Mouse (Mus musculus) adrenal gland, postnatal 10 days (tissue): ENCODE data around the gene Bcorl1. TPM values are rescaled to one million over a fixed set of nuclear protein-coding genes. Genes with fewer than 3 reads are reported as not detected.
A peak's percentile ranks its signal among the peaks of the same experiment; 100 is the strongest.

Source experiments
- DNase-seq: peaks from one replicate; pipeline ENCODE4 v3.0.0; 2021; ENCODE audit warnings: mixed read lengths
- long read RNA-seq, 2 experiments: library from polyadenylated mRNA; stranded (forward); transcript quantifications; one replicate each; pipeline ENCODE4 v2.0.0; 2021
- total RNA-seq, 2 experiments: library from RNA; stranded (reverse); gene quantifications; 2 replicates each; pipeline ENCODE4 v1.2.3; 2021

The Bcorl1 gene
- total RNA-seq: 10 to 100 TPM in 1 of 2 experiments, 1 to 10 TPM in 1; 9.9 to 12.6 TPM
- long read RNA-seq, experiment 1, partial matches to known transcripts: 1 of 4 reads
- long read RNA-seq, experiment 1, other reads (novel, unspliced or antisense): 3 of 4 reads
- long read RNA-seq, experiment 2: 0 reads

DNA sequence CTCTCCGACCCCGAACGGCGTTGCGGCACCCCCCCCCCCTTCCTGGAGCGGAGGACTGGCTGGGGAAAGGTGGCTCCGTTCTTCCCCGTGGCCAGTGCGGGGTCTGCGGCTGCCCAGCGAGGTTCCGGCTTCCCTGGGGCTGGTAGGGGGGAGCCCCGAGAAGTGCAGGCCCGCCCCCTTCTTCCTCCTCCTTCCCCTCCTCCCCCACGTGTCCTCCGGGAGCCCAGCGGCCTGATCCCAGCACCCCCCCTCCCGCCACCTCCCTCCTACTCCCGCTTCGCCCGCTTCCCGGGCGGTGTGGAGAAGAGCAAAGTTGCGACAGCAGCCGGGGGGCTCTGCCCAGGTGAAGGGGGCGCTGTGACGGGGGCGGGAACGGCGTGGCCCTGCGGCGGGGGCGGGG, at the start of gene Bcorl1:
Gene Bcorl1, plus strand, starts transcription at position 218 of the 400 bp plus-strand sequence.
- peak; percentile 71 for DNase-seq

DNA sequence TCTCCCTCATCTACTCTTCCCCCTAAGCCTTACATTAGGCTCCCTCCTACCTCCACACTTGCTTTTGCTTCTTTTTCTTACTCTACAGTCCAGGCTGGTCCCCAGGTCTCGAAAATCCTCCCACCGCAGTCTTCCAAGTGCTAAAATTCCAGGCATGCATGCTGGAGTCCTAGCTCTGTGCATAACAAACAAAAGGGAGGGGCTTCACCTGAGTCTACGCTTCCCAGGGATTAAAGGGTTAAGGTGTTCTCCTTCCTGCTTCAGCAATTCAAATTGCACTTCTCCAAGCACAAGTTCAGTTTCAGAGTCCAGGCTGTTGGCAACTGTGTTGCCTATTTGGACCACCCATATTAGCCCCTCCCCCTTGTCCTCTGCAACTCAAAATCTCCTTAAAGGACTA, 49.7 kb upstream of the Bcorl1 start:
- DNase-seq: no peak

DNA sequence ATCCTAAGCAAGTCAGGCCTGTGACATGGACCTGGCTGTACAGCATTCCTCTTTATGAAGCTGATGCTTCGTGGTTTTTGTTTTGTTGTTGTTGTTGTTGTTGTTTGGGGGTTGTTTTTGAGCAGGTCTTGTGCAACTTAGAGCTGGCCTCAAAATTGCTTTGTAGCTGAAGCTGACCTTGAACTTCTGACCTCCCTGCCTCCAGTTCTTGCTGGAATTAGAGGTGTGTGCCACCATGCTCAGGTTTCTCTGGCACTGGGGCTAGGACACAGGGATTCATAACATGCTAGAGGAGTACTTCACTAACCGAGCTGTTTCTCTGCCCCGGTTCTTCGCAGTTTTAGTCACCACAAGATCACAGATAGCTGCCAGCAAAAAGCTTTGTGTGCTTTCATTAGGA, 35.8 kb upstream of the Bcorl1 start:
- DNase-seq: no peak

DNA sequence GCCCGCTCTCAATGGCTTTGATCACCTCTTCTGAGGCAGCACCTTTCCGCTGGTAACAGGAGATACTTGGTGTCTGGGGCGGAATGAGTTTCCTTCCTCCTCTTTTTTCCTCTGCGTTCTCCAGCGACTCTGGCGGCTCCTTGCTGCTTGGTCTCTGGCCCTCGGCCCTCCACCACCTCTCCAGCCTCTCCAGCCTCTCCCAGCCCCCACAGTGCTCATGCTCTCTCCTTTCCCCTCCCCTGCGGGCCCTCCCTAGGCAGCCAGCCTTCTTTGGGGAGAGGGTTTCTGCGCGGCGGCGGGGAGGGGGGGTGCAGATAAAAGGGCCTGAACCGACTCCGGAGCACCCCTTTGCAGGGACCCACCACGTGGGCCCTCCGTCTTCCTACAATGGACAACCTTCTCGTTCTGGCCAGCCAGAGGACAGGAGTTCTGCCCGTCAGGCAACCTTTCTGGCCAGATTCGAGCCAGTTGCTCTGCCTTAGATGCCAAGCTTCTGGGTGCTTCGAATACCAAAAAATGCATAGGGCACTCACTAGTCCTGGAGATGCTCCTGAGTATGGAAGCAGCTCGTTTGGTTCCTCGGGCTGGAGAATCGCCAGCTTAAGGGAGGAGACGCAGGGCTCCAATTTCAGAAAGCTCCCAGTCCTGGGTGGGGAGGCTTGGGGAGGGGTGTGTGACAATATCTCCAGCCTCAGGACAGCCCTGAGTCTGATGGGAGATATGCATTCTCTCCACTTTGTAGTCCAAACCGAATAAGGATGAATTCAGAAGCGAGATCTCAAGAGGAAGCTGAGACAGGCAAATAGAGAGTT, 30.2 kb upstream of the Bcorl1 start:
- no peak for DNase-seq

DNA sequence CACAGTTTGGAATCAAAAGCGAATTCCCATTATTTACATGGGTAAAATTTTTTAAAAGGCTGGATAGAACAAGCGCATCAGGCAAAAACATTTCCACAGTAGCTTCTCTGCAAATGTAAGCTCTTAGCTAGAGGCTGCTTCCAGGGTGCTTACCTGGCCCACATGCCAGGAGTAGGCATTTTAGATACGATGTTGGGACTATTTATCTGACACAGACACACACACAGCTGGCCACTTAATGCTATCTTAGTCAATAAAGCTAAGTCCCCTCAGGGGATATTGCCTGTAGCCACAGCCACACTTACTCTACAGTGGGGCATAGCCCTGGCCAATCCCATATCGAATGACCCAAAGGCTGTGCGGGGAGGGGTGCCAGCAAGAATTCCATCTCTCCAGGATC, 29.4 kb upstream of the Bcorl1 start:
- DNase-seq: no peak

DNA sequence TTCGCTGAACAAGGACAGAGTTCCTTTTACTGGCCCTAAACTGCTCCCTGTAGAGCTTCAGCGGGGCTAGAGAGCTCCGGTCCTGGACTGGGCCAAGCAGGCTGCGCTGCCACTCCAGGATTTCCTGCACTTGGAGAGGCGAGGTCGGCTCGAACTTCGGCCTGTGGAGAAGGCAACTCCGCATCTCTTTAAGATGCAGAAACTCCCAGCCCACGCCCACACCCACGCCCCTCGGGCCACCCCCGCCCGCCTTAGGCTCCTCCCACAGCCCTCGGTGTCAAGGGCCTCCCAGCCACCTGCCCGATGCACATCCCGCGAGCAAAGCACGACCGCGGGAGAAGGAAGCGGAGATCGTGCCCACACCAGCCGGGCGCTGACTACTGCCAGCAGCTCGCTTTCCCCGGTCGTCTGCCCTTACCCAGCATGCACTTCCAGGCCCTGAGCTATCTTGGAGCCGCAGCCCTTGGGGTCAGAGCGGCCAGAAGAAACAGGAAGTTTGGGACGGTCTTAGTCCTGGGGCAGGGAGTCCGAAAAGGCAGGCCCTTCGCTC, 26.6 kb upstream of the Bcorl1 start:
- peak; percentile 89 for DNase-seq

DNA sequence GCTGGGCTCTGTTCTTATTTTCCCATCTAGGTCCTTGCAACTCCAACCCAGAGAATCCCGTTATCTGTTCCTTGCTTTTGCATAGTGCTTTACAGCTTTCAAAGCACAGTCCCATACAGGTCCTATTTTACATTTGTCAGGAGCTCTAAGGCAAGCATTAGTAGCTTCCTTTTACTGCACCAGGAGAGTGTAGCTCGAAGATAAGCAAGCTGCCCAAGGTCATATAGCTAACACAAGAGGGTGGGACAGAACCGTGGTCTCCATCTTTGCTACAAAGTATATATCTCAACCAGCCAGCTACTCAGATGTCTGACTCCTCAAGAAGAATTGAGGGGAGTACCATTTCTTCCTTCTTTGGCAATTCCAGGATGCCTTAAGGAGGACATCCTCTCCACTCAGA, 23.7 kb upstream of the Bcorl1 start:
- no peak for DNase-seq

DNA sequence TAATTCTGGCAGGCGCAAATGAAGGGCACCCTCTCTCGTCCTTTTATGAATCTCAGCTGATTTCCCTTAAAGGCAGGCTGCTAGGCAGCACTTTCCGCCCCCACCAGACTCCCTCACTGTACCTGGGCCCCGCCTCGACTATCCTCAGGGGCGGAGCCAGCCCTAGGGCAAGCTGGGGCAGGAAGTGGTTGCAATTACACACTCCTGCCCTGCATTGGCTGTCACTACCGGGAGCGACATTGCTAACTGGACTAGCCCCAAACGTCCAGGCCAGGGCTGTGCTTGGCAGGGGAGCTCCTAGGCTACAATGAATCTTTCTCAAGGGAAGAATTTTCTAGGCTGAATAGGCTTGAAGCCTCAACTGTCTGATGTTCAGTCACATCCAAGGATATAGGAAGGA, 23.0 kb upstream of the Bcorl1 start:
- DNase-seq: peak; percentile 24

DNA sequence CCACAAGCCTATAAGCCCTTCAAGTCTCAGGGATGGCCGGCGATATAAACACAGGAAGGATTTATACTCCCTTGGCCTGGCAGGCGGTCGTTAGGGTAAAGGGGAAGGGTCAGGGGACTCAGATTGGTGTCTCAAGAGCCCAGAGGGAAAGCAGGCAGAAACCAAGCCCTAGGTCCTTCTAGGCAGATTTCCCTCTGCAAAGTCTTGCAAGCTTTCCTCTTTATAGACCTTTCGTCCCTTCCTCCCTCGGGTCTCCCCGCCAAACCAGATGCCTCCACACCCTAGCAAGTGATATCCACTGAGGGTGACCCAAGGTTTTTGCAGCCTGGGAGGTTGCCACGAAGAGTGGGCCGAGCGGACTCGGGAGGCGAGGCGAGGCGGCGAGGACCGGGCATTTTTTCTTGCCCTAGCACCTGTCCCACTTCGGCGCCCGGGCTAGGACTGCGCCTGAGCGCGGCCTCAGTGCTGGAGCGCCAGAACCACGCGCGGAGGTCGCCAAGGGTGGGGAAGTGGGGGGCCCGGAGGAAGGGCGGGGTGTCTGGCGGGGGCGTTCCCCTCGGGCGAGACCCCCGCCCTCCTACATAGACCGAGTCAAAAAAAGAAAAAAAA, 613 bp upstream of the Bcorl1 start:
- DNase-seq: peak; percentile 22

DNA sequence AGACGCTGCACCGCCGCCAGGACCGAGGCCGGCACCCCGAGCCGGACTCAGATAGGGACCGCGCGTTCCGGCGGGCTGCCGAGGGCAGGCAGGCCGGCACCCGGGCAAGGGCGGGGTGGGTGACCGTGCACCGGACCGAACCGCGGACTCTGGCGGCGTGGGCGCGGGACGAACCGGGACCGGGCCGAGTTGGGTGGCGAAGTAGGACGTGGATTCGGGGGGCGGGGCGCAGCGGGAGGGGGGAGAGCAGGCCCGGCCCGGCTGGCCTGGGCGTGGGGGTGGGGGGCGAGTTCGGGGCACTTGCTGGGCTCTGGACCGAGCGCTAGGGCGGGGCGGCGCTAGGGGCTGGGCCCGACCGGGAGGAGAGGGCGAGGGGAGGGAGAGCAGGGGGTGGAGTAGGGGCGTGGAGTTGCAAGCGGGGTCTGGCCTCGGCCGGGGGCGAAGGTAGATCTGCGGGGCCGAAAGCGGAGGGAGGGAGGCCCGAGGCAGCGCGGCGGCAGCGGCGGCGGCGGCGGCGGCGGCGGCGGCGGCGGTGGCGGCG, 533 bp downstream of the Bcorl1 start:
- peak; percentile 74 for DNase-seq

DNA sequence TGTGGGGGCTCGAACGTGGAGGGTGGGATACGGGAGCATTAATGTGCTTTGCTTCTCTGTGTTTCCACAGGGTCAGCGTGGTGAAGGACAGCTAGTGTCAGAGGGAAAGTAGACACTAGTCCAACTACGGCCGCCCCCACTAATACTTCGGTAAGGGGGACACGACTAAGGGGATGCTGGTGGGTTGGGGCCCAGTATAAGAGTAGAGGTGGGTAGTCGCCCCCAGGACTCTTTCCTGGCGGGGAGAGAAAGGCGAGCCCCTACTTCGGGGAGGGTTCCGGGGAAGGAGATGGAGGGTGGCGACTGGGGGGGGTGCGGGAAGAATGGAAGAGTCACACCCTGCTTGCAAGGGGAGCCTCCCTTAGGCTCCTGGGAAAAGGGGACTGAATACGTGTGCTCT, 1.6 kb downstream of the Bcorl1 start:
- peak; percentile 7 for DNase-seq

DNA sequence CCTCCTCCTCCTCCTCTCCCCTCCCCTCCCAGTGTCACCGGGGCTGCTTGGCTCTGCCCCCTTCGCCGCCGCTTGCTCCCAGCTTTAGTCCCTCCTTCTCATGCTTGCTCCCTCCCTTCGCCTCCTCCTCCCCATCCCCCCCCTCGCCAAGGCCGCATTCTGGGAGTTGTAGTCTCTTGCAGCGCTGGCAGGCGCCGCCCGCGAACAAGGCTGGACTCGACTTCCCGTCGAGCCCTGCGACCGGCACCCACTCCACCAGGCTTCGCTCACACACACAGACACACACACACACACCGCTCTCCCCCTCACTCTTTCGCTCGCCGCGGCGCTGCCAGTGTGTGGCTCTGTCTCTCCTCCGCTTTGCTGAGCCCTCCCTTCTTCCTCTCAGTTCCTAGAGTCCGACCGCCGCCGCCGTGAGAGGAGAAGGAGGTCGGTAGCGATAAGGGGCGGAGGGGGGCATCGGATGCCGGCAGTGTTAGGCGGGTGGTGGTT, 2.3 kb downstream of the Bcorl1 start:
- peak; percentile 91 for DNase-seq

DNA sequence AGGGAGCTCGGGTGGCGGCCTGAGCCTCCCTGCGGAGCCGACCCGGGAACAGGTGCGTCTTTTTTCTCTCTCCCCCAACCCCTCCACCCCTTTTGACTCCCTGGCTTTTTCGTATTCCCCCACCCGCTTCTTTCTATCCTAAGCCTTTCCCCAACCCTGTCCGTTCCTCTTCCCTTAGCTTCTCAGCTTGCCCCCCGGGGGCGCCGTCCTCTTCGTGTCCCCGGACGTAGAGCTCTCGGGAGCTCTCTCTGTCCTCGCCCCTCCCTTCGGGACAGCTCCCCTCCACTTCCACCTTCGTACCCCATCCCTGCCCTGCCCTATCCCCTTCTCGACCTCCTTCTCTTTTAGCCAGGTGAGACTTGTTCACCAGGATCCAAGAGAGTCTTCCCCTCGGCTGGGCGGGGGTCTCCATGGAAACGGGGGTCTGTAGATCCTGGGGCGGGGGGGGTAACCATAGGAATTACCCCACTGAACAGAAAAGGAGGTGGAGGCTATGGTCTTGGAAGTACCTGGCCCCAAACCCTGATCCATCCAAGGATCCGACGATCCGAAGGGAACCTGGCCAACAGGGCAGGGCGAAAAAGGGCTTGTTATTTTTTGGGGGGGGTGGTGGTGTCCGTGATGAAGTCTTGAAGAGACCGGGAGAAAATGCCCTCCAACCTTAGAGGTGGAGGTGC, 2.9 kb downstream of the Bcorl1 start:
- DNase-seq: peak; percentile 2

DNA sequence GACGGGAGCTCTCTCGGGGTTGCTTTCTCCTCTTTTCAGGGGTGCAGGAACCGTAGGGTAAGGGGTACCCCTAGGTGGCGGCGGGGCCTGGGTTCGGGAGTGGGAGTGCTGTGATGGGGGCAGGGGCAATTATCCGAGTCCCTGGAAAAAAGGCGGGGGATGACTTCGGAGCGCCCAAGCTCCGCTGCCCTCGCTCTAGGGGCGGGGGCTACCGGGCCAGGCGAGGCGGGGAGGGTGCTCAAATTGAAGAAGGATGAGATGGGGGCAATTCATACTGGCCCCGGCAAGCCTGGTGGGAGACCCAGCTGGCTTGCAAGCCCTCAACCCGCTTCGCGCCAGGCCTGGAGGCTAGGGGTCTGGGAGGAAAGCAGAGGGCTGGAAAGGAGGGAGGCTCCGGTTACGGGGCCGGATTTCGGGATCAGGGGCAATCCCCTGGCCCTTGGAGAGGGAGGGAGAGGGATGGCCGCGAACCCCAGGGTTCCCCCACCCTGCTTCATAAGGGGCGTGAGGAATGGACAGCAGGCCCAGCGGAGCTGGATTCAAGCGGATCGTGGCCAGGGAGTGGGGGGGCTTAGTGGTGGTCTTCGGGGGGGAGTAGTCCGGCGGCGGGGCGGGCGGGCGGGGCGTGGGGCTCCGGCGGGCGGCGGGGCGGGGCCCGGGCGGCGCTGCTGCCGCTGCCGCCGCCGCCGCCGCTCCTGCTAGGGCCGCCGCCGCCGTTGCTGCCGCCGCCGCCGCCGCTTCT, 3.7 kb downstream of the Bcorl1 start:
- DNase-seq: peak; percentile 27

DNA sequence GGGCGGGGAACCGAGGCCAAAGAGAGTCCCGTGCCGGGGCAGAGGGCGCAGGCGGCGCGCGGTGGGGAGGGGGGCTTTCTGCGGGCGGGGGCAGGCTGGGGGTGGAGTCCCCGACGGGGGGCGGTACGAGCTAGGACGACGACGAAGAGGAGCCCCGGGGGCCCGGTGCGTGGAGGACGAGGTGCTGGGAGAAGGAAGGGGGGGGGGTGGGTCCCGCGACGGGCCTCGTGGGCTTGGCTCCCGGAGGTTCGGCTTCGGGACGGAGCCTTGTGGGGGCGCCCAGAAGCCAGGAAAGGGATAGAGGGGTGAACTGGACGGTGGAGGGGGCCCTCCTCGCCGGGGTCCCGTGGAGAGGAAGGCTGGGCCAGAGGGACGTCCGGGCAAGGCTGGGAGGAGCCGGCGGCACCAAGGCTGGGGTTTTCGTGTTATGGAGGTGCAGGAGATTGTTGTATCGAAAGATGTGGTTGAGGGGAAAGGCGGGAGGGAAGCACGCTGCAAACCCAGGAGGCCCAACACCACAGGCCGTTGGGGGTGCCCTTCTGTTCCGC, 4.3 kb downstream of the Bcorl1 start:
- DNase-seq: peak; percentile 30

DNA sequence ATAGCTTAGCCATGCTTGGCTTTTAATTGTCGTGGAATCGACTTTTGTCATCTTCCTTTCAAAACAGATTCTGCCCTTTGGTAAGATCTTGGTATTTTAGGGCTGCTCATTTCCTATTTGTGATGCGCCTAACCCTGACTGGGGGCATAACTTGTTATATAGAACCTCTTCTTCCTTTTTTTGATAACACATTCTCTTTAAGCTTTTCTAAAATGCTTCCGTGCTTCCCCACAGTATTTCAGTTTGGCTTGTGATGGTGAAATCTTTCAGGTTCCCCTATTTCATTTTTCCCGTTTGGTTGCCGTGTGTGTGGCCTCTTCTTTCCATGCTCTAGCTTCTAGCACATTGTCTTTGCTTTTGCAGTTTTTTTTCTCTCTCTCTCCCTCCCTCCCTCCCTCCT, 14.2 kb downstream of the Bcorl1 start:
- DNase-seq: no peak

DNA sequence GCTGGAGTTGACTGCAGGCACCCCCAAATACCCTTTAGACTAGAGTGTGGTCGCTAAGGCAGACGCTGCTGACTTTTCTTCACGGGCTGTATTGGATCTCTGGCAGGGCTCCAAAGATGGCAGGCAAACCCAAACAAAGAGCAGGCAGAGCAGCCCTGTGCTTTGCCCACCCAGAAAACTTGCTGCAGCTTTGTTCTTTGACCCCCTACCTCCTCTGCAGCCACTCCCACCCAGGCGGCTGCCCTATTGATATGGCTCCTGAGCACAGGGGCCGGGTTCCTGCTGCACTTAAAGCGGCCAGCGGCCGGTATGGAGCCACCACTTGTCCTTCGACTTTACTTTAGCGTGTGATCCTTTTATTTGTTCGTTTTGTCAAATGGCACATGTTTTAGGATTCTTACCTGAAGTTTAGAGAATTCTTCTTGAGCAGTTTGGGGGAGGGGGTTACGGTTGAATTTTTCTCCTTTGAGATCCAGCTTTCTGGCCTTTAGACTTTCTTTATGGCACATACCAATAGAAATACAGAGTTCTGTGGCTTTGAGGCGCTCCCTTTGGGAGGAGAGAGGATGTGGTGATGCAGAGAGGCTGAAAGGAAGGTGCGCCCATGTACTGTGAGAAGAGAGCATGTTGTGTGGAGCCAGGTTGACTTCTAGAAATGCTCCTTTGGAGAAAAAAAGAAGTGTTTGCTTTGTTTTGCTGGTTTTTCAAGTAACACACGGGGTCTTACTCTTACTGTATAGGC, 24.8 kb downstream of the Bcorl1 start:
- peak; percentile 6 for DNase-seq

DNA sequence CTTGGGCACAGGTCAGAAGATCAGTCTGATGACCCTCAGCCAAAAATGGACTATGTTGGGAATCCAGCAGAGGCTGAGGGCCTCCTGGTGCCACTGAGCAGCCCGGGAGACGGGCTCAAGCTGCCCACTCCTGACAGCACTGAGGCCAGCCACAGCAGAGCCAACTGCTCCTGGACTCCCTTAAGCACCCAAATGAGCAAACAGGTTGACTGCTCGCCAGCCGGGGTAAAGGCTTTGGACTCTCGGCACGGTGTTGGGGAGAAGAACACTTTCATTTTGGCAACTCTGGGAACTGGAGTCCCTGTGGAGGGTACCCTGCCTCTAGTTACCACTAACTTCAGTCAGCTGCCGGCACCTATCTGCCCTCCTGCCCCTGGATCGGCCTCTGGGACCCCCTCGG, 26.7 kb downstream of the Bcorl1 start:
- DNase-seq: peak; percentile 54

DNA sequence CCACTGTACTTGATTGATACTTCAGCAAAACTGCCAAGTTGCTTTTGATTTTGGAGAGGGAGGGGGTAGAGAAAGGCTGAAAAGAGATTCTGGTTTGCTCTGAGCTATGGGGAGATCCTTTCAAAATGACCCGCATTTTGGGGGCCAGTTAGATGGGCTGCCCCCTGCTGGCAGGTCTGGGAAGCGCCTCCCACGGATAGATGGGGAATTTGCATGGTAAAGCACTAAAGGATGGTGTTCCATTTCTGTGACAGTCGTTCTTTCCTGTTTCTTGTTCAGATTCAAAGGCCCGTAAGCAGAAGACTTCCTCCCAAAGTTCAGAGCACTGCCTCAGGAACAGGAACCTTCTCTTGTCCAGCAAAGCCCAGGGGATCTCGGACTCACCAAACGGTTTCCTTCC, 42.5 kb downstream of the Bcorl1 start:
- peak; percentile 74 for DNase-seq

DNA sequence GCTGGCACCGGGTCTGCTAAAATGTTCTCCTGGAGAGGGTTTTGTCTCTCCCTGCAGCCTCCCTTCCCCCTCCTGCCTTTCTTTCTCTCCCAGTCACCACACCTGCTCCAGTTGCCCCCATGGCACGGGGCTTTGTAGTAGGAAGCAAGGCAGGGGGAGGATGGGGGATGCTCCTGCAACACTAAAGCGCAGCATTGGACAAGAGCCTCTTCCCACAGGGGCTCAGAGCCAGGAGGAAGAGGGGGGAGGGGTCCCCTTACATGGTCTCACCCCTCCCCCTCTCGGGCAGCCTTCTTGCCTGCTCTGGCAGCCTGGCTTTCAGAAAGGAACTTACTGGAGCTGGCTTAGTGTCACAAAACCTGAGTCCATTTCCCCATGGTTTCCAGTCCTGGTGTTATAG, 44.8 kb downstream of the Bcorl1 start:
- no peak for DNase-seq

DNA sequence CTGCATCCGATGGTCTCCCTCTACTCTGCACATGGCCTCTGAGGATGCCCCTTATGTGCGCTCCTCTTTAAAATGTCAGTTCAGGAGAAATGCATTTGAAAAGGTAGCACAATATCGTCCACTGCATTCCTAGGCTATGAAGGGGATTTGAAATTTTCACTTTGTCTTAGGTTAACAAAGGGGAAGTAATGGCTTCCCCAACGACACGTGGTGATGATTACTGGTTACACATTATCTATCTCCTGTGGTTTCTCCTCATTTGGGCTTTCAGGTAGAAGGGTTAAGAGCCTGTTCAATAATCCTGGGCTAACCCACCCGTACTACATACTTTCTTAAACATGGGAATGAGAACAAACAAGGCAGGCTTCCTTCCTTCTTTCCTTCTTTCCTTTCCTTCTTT, 48.2 kb downstream of the Bcorl1 start:
- no peak for DNase-seq
